Mouse (Mus musculus) forebrain, embryonic 16.5 days (tissue): ENCODE results near the gene Mrpl38. TPM values are rescaled to one million over a fixed set of nuclear protein-coding genes. Genes with fewer than 3 reads are reported as not detected.

Source experiments
- ATAC-seq: fragments of 200-750 bp; cut with Nextera tagmentation; 2 replicates; pipeline ENCODE4 v1.8.0; 2017; ENCODE audit warnings: mild to moderate bottlenecking, moderate library complexity
- H3K27ac ChIP-seq: fragments of 300-500 bp; sonication (generic); 2 replicates; pipeline ENCODE4 v1.5.1; 2014; ENCODE audit warnings: low read length, control low read depth
- H3K27me3 ChIP-seq: fragments of 300-500 bp; sonication (generic); replicated peaks from 2 replicates; pipeline ENCODE4 v1.6.1; 2014; ENCODE audit warnings: low read length; ENCODE audit not compliant: control insufficient read depth, insufficient read depth
- H3K36me3 ChIP-seq: fragments of 300-500 bp; sonication (generic); 2 replicates; pipeline ENCODE4 v1.6.1; 2014; ENCODE audit not compliant: control insufficient read depth, insufficient read depth
- H3K4me1 ChIP-seq: fragments of 300-500 bp; sonication (generic); replicated peaks from 2 replicates; pipeline ENCODE4 v1.6.1; 2014; ENCODE audit warnings: low read length; ENCODE audit not compliant: control insufficient read depth, insufficient read depth
- H3K4me2 ChIP-seq: fragments of 300-500 bp; sonication (generic); 2 replicates; pipeline ENCODE4 v1.6.1; 2014; ENCODE audit warnings: mild to moderate bottlenecking, low read length, control low read depth
- H3K4me3 ChIP-seq: fragments of 300-500 bp; sonication (generic); replicated peaks from 2 replicates; pipeline ENCODE4 v1.5.1; 2014; ENCODE audit warnings: mild to moderate bottlenecking, low read length, control low read depth
- H3K9ac ChIP-seq: fragments of 300-500 bp; sonication (generic); replicated peaks from 2 replicates; pipeline ENCODE4 v1.6.1; 2014; ENCODE audit warnings: low read depth, low read length, control low read depth
- H3K9me3 ChIP-seq: fragments of 300-500 bp; sonication (generic); 2 replicates; pipeline ENCODE4 v1.6.1; 2016; ENCODE audit warnings: low read length; ENCODE audit not compliant: control insufficient read depth
- WGBS: fragments of 180-500 bp; shearing (Covaris S2); extraction: QIAGEN DNeasy Blood & Tissue Kit; methylation state at CpG from one replicate; pipeline ENCODE4 v1.1.7; 2014; 5-methylcytosine and 5-hydroxymethylcytosine counted together
- polyA plus RNA-seq: library from polyadenylated mRNA; unstranded; fragments of >200 nt; fragmentation: Nextera tagmentation; extraction: Ambion mirVana; gene quantifications from 2 replicates; pipeline ENCODE4 v1.2.1, GENCODE M21; 2015

Mrpl38 gene
- polyA plus RNA-seq, 1 experiment from 2014 or later = 75.2 TPM

GRCm38 (mm10) chr11:116083096-116083672 lies 55.5 kb downstream of the Mrpl38 start:
- Histone ChIP-seq H3K27ac (no peak overlapping the region), H3K9ac (no peak overlapping the region), H3K4me3 (no peak overlapping the region), H3K4me1 (peaks cover 19% of the 10 kb centered on the region), H3K27me3 (no peaks in the 10 kb centered on the region), H3K4me2 (no peak overlapping the region), H3K9me3 (no peaks in the 10 kb centered on the region), H3K36me3 (peaks cover 23% of the 10 kb centered on the region)
- 92% methylated on average over 14 of the region's 14 CpGs for WGBS
- ATAC-seq = no peak

Other genes starting within 250 kb of the Mrpl38 start
- 1.2 and 1.8 TPM in 2 replicates for gene Smim5, start 238.9 kb downstream of the Mrpl38 start, polyA plus RNA-seq
- gene Smim6, start 226.9 kb downstream of the Mrpl38 start, polyA plus RNA-seq = 0.93 and 0.95 TPM in 2 replicates
- gene Sap30bp, start 205.6 kb downstream of the Mrpl38 start, polyA plus RNA-seq = 56.2 and 60.7 TPM in 2 replicates
- 25.6 and 26.0 TPM in 2 replicates for gene Recql5, start 205.4 kb downstream of the Mrpl38 start, polyA plus RNA-seq
- gene Itgb4, start 164.2 kb downstream of the Mrpl38 start, polyA plus RNA-seq = 0.67 and 0.80 TPM in 2 replicates
- 61.3 and 64.2 TPM in 2 replicates for gene Galk1, start 126.1 kb downstream of the Mrpl38 start, polyA plus RNA-seq
- 2,318 and 2,532 TPM in 2 replicates for gene H3f3b, start 110.9 kb downstream of the Mrpl38 start, polyA plus RNA-seq
- 37.6 and 42.1 TPM in 2 replicates for gene Unk, start 108.5 kb downstream of the Mrpl38 start, polyA plus RNA-seq
- 0.60 and 0.62 TPM in 2 replicates for gene Unc13d, start 60.9 kb downstream of the Mrpl38 start, polyA plus RNA-seq
- 162 and 163 TPM in 2 replicates for gene Wbp2, start 51.9 kb downstream of the Mrpl38 start, polyA plus RNA-seq
- gene Trim47, start 11.7 kb downstream of the Mrpl38 start, polyA plus RNA-seq = 6.6 and 8.7 TPM in 2 replicates
- 2.0 TPM in 2 replicates for gene Trim65, start 7.7 kb downstream of the Mrpl38 start, polyA plus RNA-seq
- gene Fbf1, start 29.3 kb upstream of the Mrpl38 start, polyA plus RNA-seq = 77.4 and 87.4 TPM in 2 replicates
- 69.9 and 92.8 TPM in 2 replicates for gene Ten1, start 60.0 kb upstream of the Mrpl38 start, polyA plus RNA-seq
- gene Acox1, start 60.2 kb upstream of the Mrpl38 start, polyA plus RNA-seq = 62.8 and 63.3 TPM in 2 replicates
- 0.32 and 0.39 TPM in 2 replicates for gene Evpl, start 99.2 kb upstream of the Mrpl38 start, polyA plus RNA-seq
- 64.1 and 72.0 TPM in 2 replicates for gene Srp68, start 135.3 kb upstream of the Mrpl38 start, polyA plus RNA-seq
- gene Galr2, start 142.1 kb upstream of the Mrpl38 start, polyA plus RNA-seq = 0.10 and 0.14 TPM in 2 replicates
- 114 and 116 TPM in 2 replicates for gene Exoc7, start 168.4 kb upstream of the Mrpl38 start, polyA plus RNA-seq
- 6.6 and 7.0 TPM in 2 replicates for gene Foxj1, start 196.5 kb upstream of the Mrpl38 start, polyA plus RNA-seq